ENCODE assay signal across 8 mouse cellular contexts in genomic region chr14:47567962-47568652, GRCm38 (mm10). TPM values are rescaled to one million over a fixed set of nuclear protein-coding genes. Genes with fewer than 3 reads are reported as not detected.
DNase-seq lines count a peak whose midpoint lies in the region; ATAC-seq and TF ChIP-seq lines count a peak whose summit lies in the region.

No protein-coding gene starts in this region.

- no peaks in the 10 kb centered on the region for H3K9me3 ChIP-seq in megakaryocyte, embryonic 14.5 days

- no peaks in the 10 kb centered on the region for H3K27me3 ChIP-seq in megakaryocyte, embryonic 14.5 days (replicated peaks)

- peaks cover 4% of the 10 kb centered on the region; the same call in 1 of the 2 replicates for H3K4me1 ChIP-seq in cortical plate, adult 2 months (ENCODE audit: control insufficient read depth, insufficient read depth, low read length)
- H3K4me1 ChIP-seq in megakaryocyte, embryonic 14.5 days, result peaks cover 10% of the 10 kb centered on the region; the same call in 1 of the 2 replicates

- DNase-seq in gastrocnemius, adult 8-10 months (ENCODE audit: low spot score in 2 of 2), result peak; percentile 95 to 96
- peak; percentile 78 for DNase-seq in hindlimb bud, embryonic 11.5 days (ENCODE audit: extremely low spot score, low read depth, low spot score)
- DNase-seq in left cerebral cortex, adult 8-10 months (ENCODE audit: low spot score in 2 of 2), result peak; percentile 94
- peak; percentile 97 for DNase-seq in right cerebral cortex, postnatal 10 days (ENCODE audit: low spot score in 2 of 2)
- peak; percentile 94 for DNase-seq in urinary bladder, postnatal 25 days (ENCODE audit: low spot score)

- no peaks in the 10 kb centered on the region for H3K36me3 ChIP-seq in megakaryocyte, embryonic 14.5 days (replicated peaks; ENCODE audit: low read length)

- peak overlapping the region; percentile 88 for H3K4me3 ChIP-seq in cortical plate, adult 2 months (ENCODE audit: insufficient read depth, low read length)
- peak overlapping the region; percentile 98 for H3K4me3 ChIP-seq in megakaryocyte, embryonic 14.5 days (replicated peaks)

- peak overlapping the region; percentile 45; the same call in 1 of the 2 replicates for H3K27ac ChIP-seq in cortical plate, adult 2 months (ENCODE audit: insufficient read depth, low read length)

- ATAC-seq in activated CD4-positive, CD25-positive, alpha-beta regulatory T cell, adult 4 months, result peak; percentile 94

- no peak for TF ChIP-seq CTCF in cortical plate, adult 2 months (IDR thresholded peaks at IDR 0.05; ENCODE audit: extremely low read depth, insufficient read depth, low read length)

- TF ChIP-seq POLR2A in cortical plate, adult 2 months (IDR thresholded peaks at IDR 0.05; ENCODE audit: extremely low read depth, insufficient read depth, low read length), result peak; percentile 69; the same call in 1 of the 2 replicates

RNA-seq across cellular contexts. Expression of gene Atg14, which starts 2.3 kb away (rescaled TPM):
- 1 to 10 TPM; 8.1 to 9.2 TPM for polyA plus RNA-seq in activated CD4-positive, CD25-positive, alpha-beta regulatory T cell, adult 4 months (2017; shearing (Covaris generic))
- polyA plus RNA-seq in cortical plate, adult 2 months (2012; rRNA removed), result 14.2 and 15.0 TPM in 2 replicates
- 1 to 10 TPM; 7.4 to 9.8 (median 8.4) TPM for total RNA-seq in gastrocnemius, adult 8-10 months (2022)
- total RNA-seq in left cerebral cortex, adult 8-10 months (2022), result 10 to 100 TPM; 18.3 to 19.3 (median 18.8) TPM
- polyA plus RNA-seq in megakaryocyte, embryonic 14.5 days (2012; ENCODE audit: insufficient read depth, low replicate concordance), result 0.28 TPM in 1 of 2 replicates, not detected in the other

Comparison
In these comparisons a context has a peak if more than half of its experiments do, and no peak if none do; other contexts are left out.
1. Peak in every context shown above with its lines: DNase-seq, ATAC-seq, H3K4me3 ChIP-seq and H3K27ac ChIP-seq.